Mouse (Mus musculus): ENCODE results near the gene Tlr9.

DNA sequence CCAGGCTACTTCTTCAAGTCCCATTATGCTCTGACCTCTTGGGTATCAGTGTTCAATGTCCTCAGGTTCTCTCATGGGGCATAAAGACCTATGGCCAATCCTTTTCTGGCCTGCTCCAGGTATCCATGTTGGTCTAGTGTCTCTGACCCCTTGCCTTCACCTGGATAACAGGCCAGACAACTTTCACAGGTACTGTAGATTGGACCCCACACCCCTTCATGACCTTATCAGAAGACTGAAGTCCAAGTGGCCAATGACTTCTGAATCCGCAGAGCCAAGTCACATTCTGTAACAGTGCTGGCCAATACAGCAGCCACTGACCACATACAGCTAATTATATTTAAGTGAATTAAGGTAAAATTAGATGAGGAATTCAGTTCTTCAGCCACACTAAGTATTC is 49.9 kb downstream of the Tlr9 start:
- no peak for TF ChIP-seq CTCF (IDR thresholded peaks at IDR 0.05)
- no peak for TF ChIP-seq EP300 (IDR thresholded peaks at IDR 0.05)
